Comparison of ENCODE assay signal across 28 mouse cellular contexts in the genomic region with DNA sequence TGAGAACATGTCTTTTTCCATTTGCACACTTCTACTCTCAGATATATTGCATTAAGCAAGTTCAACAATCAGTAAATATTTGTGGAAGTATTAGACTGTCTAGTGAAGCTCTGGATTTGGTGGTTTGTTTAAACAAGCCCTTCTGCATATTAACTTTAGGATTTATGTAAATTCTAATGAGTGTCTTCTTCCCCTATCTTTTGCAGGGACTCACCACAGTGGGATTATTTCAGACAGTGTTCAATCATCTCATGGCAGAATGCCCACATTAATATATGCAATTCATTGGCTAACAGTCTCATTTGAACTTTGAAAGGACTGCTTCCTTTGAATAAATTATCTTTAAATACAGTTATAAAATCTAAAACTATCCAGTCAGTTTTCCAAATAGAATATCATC.
DNase-seq lines count a peak whose midpoint lies in the region; ATAC-seq and TF ChIP-seq lines count a peak whose summit lies in the region.
"Had no signal": no experiment of that assay in that cellular context is flagged by ENCODE, and none has a peak within 500 bp of the region (broad histone marks: within the 10 kb centered on the region; RNA-seq: fewer than 3 reads in every experiment).

No protein-coding gene starts in this region.

- no peaks in the 10 kb centered on the region for H3K27me3 ChIP-seq in midbrain, embryonic 11.5 days (ENCODE audit: control insufficient read depth, insufficient read depth, low read length)
- H3K27me3 ChIP-seq in midbrain, embryonic 10.5 days (ENCODE audit: low read depth, poor library complexity, severe bottlenecking): no peaks in the 10 kb centered on the region
- H3K27me3 ChIP-seq in midbrain, embryonic 14.5 days (ENCODE audit: control insufficient read depth, insufficient read depth, low read length): no peaks in the 10 kb centered on the region
- H3K27me3 ChIP-seq in midbrain, postnatal 0 days (ENCODE audit: insufficient read depth, low read length): no peaks in the 10 kb centered on the region
- no peaks in the 10 kb centered on the region for H3K27me3 ChIP-seq in kidney, embryonic 16.5 days (ENCODE audit: insufficient read depth, low read length)
- H3K27me3 ChIP-seq: CH12.LX; embryonic facial prominence, embryonic 13.5 days; embryonic facial prominence, embryonic 15.5 days; forebrain, embryonic 12.5 days; Patski had no signal

- no peak for TF ChIP-seq CTCF in midbrain, postnatal 0 days (IDR thresholded peaks at IDR 0.05)

- no peaks in the 10 kb centered on the region for H3K36me3 ChIP-seq in midbrain, embryonic 11.5 days (ENCODE audit: control insufficient read depth, insufficient read depth, low read length)
- no peaks in the 10 kb centered on the region for H3K36me3 ChIP-seq in midbrain, embryonic 10.5 days
- H3K36me3 ChIP-seq in midbrain, embryonic 14.5 days (ENCODE audit: control insufficient read depth, insufficient read depth, low read length): no peaks in the 10 kb centered on the region
- H3K36me3 ChIP-seq in midbrain, postnatal 0 days (ENCODE audit: insufficient read depth, low read length): no peaks in the 10 kb centered on the region
- H3K36me3 ChIP-seq in kidney, embryonic 16.5 days (ENCODE audit: insufficient read depth, low read length): no peaks in the 10 kb centered on the region
- H3K36me3 ChIP-seq: embryonic facial prominence, embryonic 13.5 days; embryonic facial prominence, embryonic 15.5 days; forebrain, embryonic 10.5 days; forebrain, embryonic 12.5 days; G1E had no signal

- H3K27ac ChIP-seq in midbrain, embryonic 11.5 days (ENCODE audit: low read depth, low read length): no peak overlapping the region
- H3K27ac ChIP-seq in midbrain, embryonic 10.5 days (replicated peaks): no peak overlapping the region
- H3K27ac ChIP-seq in midbrain, embryonic 14.5 days (replicated peaks; ENCODE audit: low read depth, low read length): no peak overlapping the region
- H3K27ac ChIP-seq in midbrain, postnatal 0 days (ENCODE audit: low read depth, low read length): no peak overlapping the region
- no peak overlapping the region for H3K27ac ChIP-seq in kidney, embryonic 16.5 days (ENCODE audit: low read length)
- H3K27ac ChIP-seq: embryonic facial prominence, embryonic 13.5 days; embryonic facial prominence, embryonic 15.5 days; forebrain, embryonic 10.5 days; forebrain, embryonic 12.5 days had no signal

- no peaks in the 10 kb centered on the region for H3K4me1 ChIP-seq in midbrain, embryonic 11.5 days (ENCODE audit: control insufficient read depth, insufficient read depth, low read length)
- H3K4me1 ChIP-seq in midbrain, embryonic 10.5 days: no peaks in the 10 kb centered on the region
- H3K4me1 ChIP-seq in midbrain, embryonic 14.5 days (ENCODE audit: control insufficient read depth, insufficient read depth, low read length): no peaks in the 10 kb centered on the region
- no peaks in the 10 kb centered on the region for H3K4me1 ChIP-seq in midbrain, postnatal 0 days (ENCODE audit: insufficient read depth, low read length)
- H3K4me1 ChIP-seq in kidney, embryonic 16.5 days (ENCODE audit: insufficient read depth, low read length): no peaks in the 10 kb centered on the region
- H3K4me1 ChIP-seq: embryonic facial prominence, embryonic 13.5 days; embryonic facial prominence, embryonic 15.5 days; forebrain, embryonic 10.5 days; forebrain, embryonic 12.5 days had no signal

- DNase-seq in midbrain, embryonic 11.5 days (ENCODE audit: low spot score, missing footprints): no peak
- no peak for DNase-seq in midbrain, embryonic 10.5 days (ENCODE audit: low spot score)
- DNase-seq in midbrain, embryonic 14.5 days: peak; percentile 30
- no peak for DNase-seq in midbrain, postnatal 0 days (ENCODE audit: low spot score)
- DNase-seq: adrenal gland, adult 8-10 months; adrenal gland, postnatal 14 days; adrenal gland, postnatal 36 days; B cell, adult 2 months; cerebellum, adult 11 months; cerebellum, adult 18-20 months; cerebellum, adult 8-10 months; cerebellum, adult 9-11 months; cerebellum, postnatal 14 days; cerebellum, postnatal 36 days; embryo, embryonic 11 days had no signal

- H3K9me3 ChIP-seq in midbrain, embryonic 11.5 days (ENCODE audit: control insufficient read depth, low read length): no peaks in the 10 kb centered on the region
- no peaks in the 10 kb centered on the region for H3K9me3 ChIP-seq in midbrain, embryonic 10.5 days (replicated peaks)
- no peaks in the 10 kb centered on the region for H3K9me3 ChIP-seq in midbrain, embryonic 14.5 days (ENCODE audit: control insufficient read depth, low read length)
- H3K9me3 ChIP-seq in midbrain, postnatal 0 days (ENCODE audit: low read length): no peaks in the 10 kb centered on the region
- H3K9me3 ChIP-seq in kidney, embryonic 16.5 days (ENCODE audit: low read length): no peaks in the 10 kb centered on the region
- H3K9me3 ChIP-seq: embryonic facial prominence, embryonic 13.5 days; embryonic facial prominence, embryonic 15.5 days; forebrain, embryonic 10.5 days; forebrain, embryonic 12.5 days; G1E had no signal

- H3K9ac ChIP-seq in midbrain, embryonic 11.5 days (ENCODE audit: low read length): no peak overlapping the region
- H3K9ac ChIP-seq in midbrain, embryonic 14.5 days (replicated peaks; ENCODE audit: low read length): no peak overlapping the region
- H3K9ac ChIP-seq in midbrain, postnatal 0 days (replicated peaks; ENCODE audit: low read length, poor library complexity, severe bottlenecking): no peak overlapping the region
- H3K9ac ChIP-seq in kidney, embryonic 16.5 days (replicated peaks; ENCODE audit: low read length): no peak overlapping the region
- H3K9ac ChIP-seq: embryonic facial prominence, embryonic 13.5 days; embryonic facial prominence, embryonic 15.5 days; forebrain, embryonic 12.5 days had no signal

- no peak overlapping the region for H3K4me3 ChIP-seq in midbrain, embryonic 11.5 days (ENCODE audit: low read depth, low read length)
- no peak overlapping the region for H3K4me3 ChIP-seq in midbrain, embryonic 10.5 days
- H3K4me3 ChIP-seq in midbrain, embryonic 14.5 days (replicated peaks; ENCODE audit: low read depth, low read length): no peak overlapping the region
- H3K4me3 ChIP-seq in midbrain, postnatal 0 days (ENCODE audit: low read depth, low read length): no peak overlapping the region
- H3K4me3 ChIP-seq in kidney, embryonic 16.5 days (ENCODE audit: low read length): no peak overlapping the region
- H3K4me3 ChIP-seq: embryonic facial prominence, embryonic 13.5 days; embryonic facial prominence, embryonic 15.5 days; erythroblast, embryonic 14.5 days; forebrain, embryonic 10.5 days; forebrain, embryonic 12.5 days had no signal

- no peak overlapping the region for H3K4me2 ChIP-seq in midbrain, embryonic 11.5 days
- H3K4me2 ChIP-seq in midbrain, embryonic 14.5 days (ENCODE audit: low read length): no peak overlapping the region
- no peak overlapping the region for H3K4me2 ChIP-seq in midbrain, postnatal 0 days (ENCODE audit: low read depth, low read length, poor library complexity, severe bottlenecking)
- H3K4me2 ChIP-seq in kidney, embryonic 16.5 days (replicated peaks; ENCODE audit: low read depth, low read length): no peak overlapping the region
- H3K4me2 ChIP-seq: embryonic facial prominence, embryonic 13.5 days; embryonic facial prominence, embryonic 15.5 days; forebrain, embryonic 12.5 days had no signal

- ATAC-seq in midbrain, embryonic 11.5 days (ENCODE audit: low FRiP score): peak; percentile 70; the same call in 1 of the 2 replicates
- ATAC-seq in midbrain, embryonic 14.5 days (ENCODE audit: low FRiP score, low TSS enrichment): no peak
- ATAC-seq in midbrain, postnatal 0 days (ENCODE audit: low FRiP score): no peak
- ATAC-seq in kidney, embryonic 16.5 days (ENCODE audit: low FRiP score, low TSS enrichment): no peak
- ATAC-seq: activated CD4-positive, CD25-positive, alpha-beta regulatory T cell, adult 4 months; CD4-positive, CD25-positive, alpha-beta regulatory T cell, adult 4 months; forebrain, embryonic 14.5 days; forebrain, embryonic 16.5 days; Patski had no signal
